Comparison of ENCODE assay signal across 24 mouse cellular contexts in genomic region chr14:9319842-9320241, GRCm38 (mm10).
A peak's percentile ranks its signal among the peaks of the same experiment; 100 is the strongest.
DNase-seq lines count a peak whose midpoint lies in the region; ATAC-seq and TF ChIP-seq lines count a peak whose summit lies in the region.
"Had no signal": no experiment of that assay in that cellular context is flagged by ENCODE, and none has a peak within 500 bp of the region (broad histone marks: within the 10 kb centered on the region; RNA-seq: fewer than 3 reads in every experiment).

No protein-coding gene starts in this region.

- 60% methylated on average over 4 of the region's 4 CpGs for WGBS in heart, embryonic 11.5 days (ENCODE audit: insufficient replicate concordance)

- no peak overlapping the region for H3K27ac ChIP-seq in heart, embryonic 11.5 days (ENCODE audit: low read depth, low read length)
- H3K27ac ChIP-seq in embryonic fibroblast, embryonic 13.5 days (ENCODE audit: insufficient read depth, low read length) = peak overlapping the region; percentile 91
- H3K27ac ChIP-seq: macrophage; midbrain, embryonic 12.5 days; neural tube, embryonic 13.5 days had no signal

- no peaks in the 10 kb centered on the region for H3K9me3 ChIP-seq in heart, embryonic 11.5 days (replicated peaks; ENCODE audit: control insufficient read depth, low read length)
- H3K9me3 ChIP-seq: heart, embryonic 12.5 days; midbrain, embryonic 12.5 days; neural tube, embryonic 13.5 days had no signal

- no peak for TF ChIP-seq CTCF in embryonic fibroblast, embryonic 13.5 days (IDR thresholded peaks at IDR 0.05; ENCODE audit: borderline replicate concordance, insufficient read depth, low read length)

- no peaks in the 10 kb centered on the region for H3K36me3 ChIP-seq in heart, embryonic 11.5 days (ENCODE audit: control insufficient read depth, insufficient read depth, low read length)
- H3K36me3 ChIP-seq: heart, embryonic 12.5 days; midbrain, embryonic 12.5 days; neural tube, embryonic 13.5 days had no signal

- intact Hi-C loops in heart, postnatal 10 days (cut with DNase I) = no loop called here

- DNase-seq in heart, postnatal 10 days = peak; percentile 7 to 9
- DNase-seq in 3134 (ENCODE audit: extremely low read depth, insufficient read length, low spot score) (peak; percentile 62), NIH3T3 (ENCODE audit: low read depth) (peak; percentile 88)
- no peak for DNase-seq in embryo, embryonic 10.5 days (ENCODE audit: low spot score)
- no peak for DNase-seq in yolk sac, embryonic 10.5 days (ENCODE audit: low spot score)
- DNase-seq: adrenal gland, postnatal 25 days; cerebellum, adult 11-12 months; cerebellum, postnatal 14 days; forebrain, postnatal 0 days; gastrocnemius, postnatal 36 days; kidney, adult 18-20 months; kidney, postnatal 25 days; lung, adult 18-20 months; right cerebral cortex, postnatal 14 days; spleen, adult 18-20 months; thymus, postnatal 4 days had no signal

- H3K4me1 ChIP-seq in heart, embryonic 11.5 days (ENCODE audit: control insufficient read depth, insufficient read depth, low read length) = no peaks in the 10 kb centered on the region
- peaks cover 12% of the 10 kb centered on the region for H3K4me1 ChIP-seq in embryonic fibroblast, embryonic 13.5 days (ENCODE audit: control insufficient read depth, insufficient read depth, low read length)
- H3K4me1 ChIP-seq: midbrain, embryonic 12.5 days; neural tube, embryonic 13.5 days had no signal

- H3K9ac ChIP-seq in heart, embryonic 11.5 days (ENCODE audit: low read depth, low read length) = no peak overlapping the region
- H3K9ac ChIP-seq: forebrain, postnatal 0 days; heart, embryonic 12.5 days; midbrain, embryonic 12.5 days; neural tube, embryonic 13.5 days had no signal

- H3K4me2 ChIP-seq in heart, embryonic 11.5 days = no peak overlapping the region
- H3K4me2 ChIP-seq: heart, embryonic 12.5 days; liver, embryonic 11.5 days; midbrain, embryonic 12.5 days; neural tube, embryonic 13.5 days had no signal

- H3K4me3 ChIP-seq in heart, embryonic 11.5 days (ENCODE audit: low read depth, low read length) = no peak overlapping the region
- H3K4me3 ChIP-seq in embryonic fibroblast, embryonic 13.5 days (ENCODE audit: insufficient read depth, low read length) = no peak overlapping the region
- H3K4me3 ChIP-seq: heart, embryonic 12.5 days; midbrain, embryonic 12.5 days; neural tube, embryonic 13.5 days had no signal

- ATAC-seq in heart, embryonic 11.5 days (replicated peaks; ENCODE audit: insufficient number of reproducible peaks, low FRiP score, low TSS enrichment) = no peak
- ATAC-seq: forebrain, postnatal 0 days; Patski had no signal

- no peak for TF ChIP-seq POLR2A in embryonic fibroblast, embryonic 13.5 days (IDR thresholded peaks at IDR 0.05; ENCODE audit: low read depth, low read length)

- no peaks in the 10 kb centered on the region for H3K27me3 ChIP-seq in heart, embryonic 11.5 days (ENCODE audit: control insufficient read depth, insufficient read depth, low read length)
- H3K27me3 ChIP-seq: heart, embryonic 12.5 days; midbrain, embryonic 12.5 days; neural tube, embryonic 13.5 days; Patski had no signal

Comparison
In these comparisons a context has a peak if more than half of its experiments do, and no peak if none do; other contexts are left out.
1. DNase-seq: peak in heart, postnatal 10 days (2 of 2), 3134 (single experiment) and NIH3T3 (single experiment); none in embryo, embryonic 10.5 days (single experiment) and yolk sac, embryonic 10.5 days (single experiment).